Mouse (Mus musculus): ENCODE results near the gene Pecam1. TPM values are rescaled to one million over a fixed set of nuclear protein-coding genes. Genes with fewer than 3 reads are reported as not detected.
"Not testable (repeated sequence)": the region's sequence is repeated elsewhere in the genome, so short reads cannot be mapped to it uniquely, and the experiment has no call there.

Gene Pecam1
- total RNA-seq, 2 experiments from 2014 or later = 183 TPM

DNA sequence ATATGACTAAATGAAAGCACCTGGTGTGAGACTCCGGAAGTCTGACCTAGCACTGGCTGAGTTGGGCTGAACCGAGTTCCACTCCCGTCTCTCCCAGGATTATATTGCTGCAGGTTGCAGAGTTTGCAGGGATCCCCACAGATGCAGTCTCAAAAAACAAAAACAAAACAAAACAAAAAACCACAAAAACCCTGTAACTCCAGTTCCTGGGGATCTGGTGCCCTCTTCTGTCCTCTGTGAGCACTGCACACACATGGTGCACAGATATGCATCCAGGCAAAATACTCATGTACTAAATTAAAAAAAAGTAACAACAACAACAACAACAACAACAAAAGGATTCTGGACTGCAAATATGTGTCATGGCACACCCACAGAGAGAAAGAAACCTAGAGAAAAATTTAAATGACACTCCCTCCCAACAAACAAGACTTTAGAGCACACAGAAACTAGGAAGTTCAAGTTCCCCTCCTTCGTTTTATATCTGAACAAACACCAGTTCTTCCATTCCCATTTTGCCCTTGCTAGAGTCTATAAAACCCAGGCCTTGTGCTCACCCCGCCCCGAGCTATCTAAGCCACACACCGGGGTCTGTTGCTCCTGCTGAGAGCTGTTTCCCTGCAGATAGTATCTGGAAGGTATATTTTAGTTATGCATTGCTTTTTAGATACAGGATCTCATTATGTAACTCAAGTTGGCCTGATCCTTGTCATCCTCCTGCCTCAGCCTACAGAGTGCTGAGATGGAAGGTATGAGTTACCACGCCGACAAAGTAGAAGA is 20.0 kb upstream of the Pecam1 start:
- DNase-seq = peak; percentile 21

DNA sequence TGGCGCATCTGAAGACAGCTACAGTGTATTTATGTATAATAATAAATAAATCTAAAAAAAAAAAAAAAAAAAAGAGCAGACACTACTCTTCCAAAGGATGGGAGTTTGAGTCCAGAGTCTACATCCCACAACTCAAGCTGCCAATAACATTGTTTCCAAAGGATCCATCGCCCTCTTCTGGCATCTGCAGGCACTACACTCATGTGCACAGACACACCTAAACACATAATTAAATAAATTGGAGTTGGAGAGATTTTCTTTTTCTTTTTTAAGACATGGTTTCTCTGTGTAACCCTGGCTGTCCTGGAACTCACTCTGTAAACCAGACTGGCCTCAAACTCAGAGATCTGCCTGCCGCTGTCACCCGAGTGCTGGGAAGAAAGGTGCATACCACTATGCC is 17.1 kb upstream of the Pecam1 start:
- DNase-seq = no peak

GRCm38 (mm10) chr11:106766611-106767162 is 16.3 kb upstream of the Pecam1 start:
- DNase-seq = no peak

DNA sequence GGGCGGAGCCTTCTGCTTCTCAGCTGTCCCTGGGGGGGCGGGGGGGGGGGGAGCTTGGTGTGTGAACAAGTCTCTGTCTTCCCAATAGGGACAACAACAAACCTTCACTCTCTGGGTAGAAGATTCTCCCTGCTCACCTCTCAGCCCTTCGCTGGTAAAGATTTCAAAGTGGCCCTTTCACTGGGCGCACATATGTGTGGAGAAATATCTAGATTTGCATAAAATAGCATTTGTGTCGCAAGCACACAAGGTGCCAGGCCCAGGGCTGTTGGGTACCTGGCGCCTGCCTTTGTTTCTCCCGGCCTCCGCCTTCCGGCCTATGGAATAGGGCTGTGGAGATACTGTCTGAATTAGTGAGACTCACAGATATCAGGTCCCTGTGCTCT is 12.4 kb upstream of the Pecam1 start:
- DNase-seq = no peak

- peak; percentile 43 for DNase-seq
Observed at GRCm38 (mm10) chr11:106762139-106762799, 11.8 kb upstream of the Pecam1 start.

- no peak for DNase-seq
Observed at GRCm38 (mm10) chr11:106760511-106760910, 10.1 kb upstream of the Pecam1 start.

- DNase-seq = no peak
Observed at GRCm38 (mm10) chr11:106759028-106759427, 8.6 kb upstream of the Pecam1 start.

GRCm38 (mm10) chr11:106755583-106755982 is 5.2 kb upstream of the Pecam1 start:
- no peak for DNase-seq

DNA sequence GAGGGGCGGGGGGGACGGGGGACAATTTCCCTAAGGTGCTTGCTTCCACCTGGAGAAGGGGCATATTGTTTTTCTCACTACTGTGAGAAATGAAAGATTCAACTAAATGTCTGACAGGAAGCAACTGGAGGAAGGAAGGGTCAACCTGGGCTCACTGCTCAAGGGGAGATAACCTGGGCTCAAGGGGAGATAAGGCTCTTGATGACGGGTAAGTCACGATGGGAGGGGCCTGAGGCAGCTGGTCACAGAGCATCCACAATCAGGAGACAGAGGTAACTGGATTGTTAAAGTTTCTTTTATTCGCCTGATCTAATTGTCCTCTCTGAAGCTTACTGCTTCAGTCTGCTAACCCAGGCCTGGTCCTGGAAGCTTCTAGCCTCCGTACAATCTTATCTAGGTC is 2.9 kb upstream of the Pecam1 start:
- no peak for DNase-seq

DNA sequence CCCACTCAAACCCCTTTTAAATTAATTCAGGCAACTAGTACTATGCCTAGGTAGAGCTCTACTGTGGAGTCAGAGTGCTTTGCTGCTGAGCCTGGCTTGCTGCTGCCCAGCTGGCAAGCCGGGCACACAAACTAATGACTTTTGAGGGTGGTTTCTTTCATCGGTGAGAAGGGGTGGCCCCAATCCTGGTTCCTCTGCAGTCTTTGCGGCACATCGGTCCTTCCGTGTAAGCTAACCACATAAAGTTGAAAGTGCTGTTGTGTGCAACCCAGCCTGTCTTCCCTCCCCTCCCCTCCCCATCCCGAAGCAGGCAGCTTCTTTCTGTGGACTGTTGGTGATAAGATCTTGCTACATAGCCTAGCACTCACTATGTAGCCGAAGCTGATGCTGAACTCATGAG is 1.7 kb upstream of the Pecam1 start:
- no peak for DNase-seq

DNA sequence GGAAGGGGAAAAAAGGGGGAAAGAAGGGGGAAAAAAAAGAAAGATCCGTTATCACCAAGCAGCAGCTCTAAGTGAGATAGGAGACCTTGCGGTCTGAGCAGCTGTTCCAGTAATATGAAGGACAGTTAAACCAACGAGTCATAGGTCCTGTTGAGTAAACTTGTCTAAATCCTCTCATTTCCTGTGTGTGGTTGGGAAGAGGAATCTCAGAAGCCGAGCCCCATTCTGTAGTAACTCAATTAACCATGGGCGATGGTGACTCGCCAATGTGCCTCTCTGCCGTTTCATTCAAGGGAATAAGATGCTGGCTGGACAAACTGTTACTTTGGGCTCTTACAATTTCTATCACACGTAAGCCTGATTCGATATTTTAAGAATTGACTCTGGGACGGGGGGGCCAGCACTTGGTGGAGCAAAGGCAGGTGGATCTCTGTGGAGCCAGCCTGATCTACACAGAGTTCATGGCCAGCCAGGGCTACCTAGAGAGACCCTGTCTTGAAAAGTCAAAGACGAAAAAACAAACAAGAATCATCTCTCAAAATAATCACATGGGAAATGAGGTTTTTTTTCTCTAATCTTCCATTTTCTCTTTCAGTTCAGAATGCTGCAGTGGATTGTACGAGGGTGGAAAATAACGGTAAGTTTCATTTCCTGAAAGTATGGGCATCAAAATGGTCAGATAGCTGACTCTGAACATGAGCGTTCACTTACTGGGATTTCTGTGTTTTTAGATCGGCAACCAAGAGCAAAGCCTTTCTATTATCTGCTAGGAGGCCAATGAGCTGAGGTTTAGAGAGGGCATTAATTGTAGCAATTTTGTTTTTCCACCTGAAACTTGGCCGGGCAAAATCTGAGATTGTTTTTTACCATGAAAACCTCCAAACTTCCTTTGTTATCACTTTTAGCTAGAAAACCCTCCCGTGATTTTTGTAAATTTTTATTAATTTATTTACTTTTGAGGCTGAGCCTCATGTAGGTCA is 901 bp upstream of the Pecam1 start, which contains the start of gene Milr1:
Gene Milr1 (plus strand): TSS at position 188 of the 980 bp plus-strand sequence.
- no peak for DNase-seq

DNA sequence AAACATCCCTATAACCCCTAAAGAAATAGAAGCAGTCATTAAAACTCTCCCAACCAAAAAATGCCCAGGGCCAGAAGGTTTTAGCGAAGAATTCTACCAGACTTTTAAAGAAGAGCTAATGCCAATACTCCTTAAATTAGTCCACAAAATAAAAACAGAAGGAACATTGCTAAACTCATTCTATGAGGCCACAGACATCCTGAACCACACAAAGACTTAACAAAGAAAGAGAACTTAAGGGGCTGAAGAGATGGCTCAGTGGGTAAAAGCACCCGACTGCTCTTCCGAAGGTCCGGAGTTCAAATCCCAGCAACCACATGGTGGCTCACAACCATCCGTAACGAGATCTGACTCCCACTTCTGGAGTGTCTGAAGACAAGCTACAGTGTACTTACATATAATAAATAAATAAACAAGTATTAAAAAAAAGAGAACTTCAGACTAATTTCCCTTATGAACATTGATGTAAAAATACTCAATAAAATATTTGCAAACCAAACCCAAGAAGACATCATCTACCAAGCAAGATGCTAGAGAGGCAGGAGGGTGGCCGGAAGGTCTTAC is 789 bp downstream of the Pecam1 start:
- not testable (repeated sequence) for DNase-seq

DNA sequence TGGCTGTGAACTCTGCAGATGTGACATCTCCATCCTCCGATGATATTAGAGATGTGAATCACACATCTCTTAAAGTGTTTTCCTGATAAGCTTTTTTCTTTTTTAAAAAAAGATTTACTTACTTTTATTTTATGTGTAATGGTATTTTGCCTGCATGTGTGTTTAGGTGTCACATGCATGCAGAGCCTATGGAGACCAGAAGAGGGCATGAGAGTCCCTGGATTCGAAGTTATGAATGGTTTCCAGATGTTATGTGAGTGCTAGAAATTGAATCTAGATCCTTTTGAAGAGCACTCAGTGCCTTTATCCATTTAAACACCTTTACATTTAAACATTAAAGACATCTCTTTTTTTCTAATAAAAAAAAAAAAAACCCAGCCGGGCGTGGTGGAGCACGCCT is 5.5 kb downstream of the Pecam1 start:
- DNase-seq = no peak

DNA sequence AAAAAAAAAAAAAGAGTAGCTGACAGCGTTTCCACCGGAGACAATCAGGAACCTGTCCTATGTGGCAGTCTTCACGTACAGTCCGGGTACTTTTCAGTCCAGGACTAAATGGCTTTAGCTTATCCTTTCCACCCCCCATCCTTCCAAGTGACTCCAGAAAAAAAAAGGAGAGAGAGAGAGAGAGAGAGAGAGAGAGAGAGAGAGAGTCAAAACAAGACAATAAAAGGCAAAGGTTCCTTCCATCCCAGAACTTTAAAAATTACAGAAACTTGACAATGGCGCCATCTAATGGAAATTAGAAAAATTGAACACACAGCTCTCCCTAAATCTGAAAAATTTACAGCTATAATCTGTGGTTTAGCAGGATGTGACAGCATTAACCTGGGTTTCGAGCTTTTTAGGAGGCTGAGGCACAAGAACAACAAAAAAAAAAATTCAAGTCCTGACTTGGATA is 8.0 kb downstream of the Pecam1 start:
- DNase-seq = no peak

GRCm38 (mm10) chr11:106741826-106742225 is 8.6 kb downstream of the Pecam1 start:
- DNase-seq = no peak

- peak; percentile 24 for DNase-seq
Observed at GRCm38 (mm10) chr11:106741232-106741631, 9.2 kb downstream of the Pecam1 start.

- not testable (repeated sequence) for DNase-seq
Observed at GRCm38 (mm10) chr11:106740724-106741123, 9.7 kb downstream of the Pecam1 start.

DNA sequence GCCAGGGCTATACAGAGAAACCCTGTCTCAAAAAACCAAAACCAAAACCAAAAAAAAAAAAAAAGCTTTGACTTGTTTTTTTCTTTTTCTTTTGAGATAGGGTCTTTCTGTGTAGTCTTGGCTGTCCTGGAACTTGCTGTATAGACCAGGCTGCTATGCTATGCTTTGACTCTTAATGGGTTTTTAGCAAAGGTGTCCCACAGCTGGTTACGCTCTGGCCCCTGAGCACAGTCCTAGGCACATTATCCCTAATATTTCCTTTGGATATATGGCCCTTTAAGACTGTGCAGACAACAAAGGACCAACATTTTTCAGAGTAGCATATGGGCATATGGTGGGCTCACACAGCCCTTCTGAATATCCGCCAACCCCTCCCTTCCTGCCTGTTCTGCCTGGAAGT is 11.3 kb downstream of the Pecam1 start:
- DNase-seq = no peak

DNA sequence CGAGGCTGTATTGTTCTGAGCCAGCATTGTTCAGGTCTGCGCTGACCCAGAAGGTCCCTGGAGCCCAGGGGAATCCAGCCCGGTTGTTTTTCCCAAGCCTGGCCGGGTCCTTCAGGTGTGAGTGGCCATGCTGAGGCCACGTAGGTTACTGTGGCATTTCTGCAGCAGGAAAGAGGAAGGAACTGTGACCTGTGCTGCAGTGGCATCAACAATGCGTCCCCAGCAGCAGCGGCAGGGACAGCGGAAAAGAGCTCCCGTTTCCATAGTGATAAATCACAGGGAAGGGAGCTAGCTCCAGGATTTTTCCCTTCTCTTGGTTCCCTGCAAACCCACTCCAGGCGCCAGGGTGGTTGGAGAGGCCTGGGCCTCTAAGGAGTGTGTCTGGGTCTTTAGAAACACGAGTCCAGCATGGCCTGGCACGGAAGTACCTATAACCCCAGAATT is 13.2 kb downstream of the Pecam1 start:
- peak; percentile 45 for DNase-seq

DNA sequence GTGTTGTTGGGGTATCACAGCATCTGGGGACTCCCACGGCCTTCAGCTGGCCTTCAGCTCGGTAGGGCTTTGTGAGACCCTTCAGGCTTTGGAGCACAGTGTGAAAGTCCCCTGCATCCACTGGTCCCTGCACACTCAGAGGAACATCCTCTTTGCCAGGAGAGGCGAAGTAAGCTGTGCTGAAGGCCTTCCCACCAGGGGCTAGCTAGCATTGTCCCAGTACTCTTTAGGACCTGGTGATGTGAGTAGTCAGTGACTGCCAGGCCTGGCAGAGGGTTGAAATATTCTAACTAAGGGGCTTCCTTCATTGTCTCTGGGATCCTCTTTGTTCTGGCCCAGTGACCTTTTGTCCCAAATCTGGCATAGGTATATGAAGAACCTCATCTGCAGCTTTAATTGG is 13.8 kb downstream of the Pecam1 start:
- DNase-seq = no peak

GRCm38 (mm10) chr11:106730714-106731113 is 19.7 kb downstream of the Pecam1 start:
- DNase-seq = no peak

DNA sequence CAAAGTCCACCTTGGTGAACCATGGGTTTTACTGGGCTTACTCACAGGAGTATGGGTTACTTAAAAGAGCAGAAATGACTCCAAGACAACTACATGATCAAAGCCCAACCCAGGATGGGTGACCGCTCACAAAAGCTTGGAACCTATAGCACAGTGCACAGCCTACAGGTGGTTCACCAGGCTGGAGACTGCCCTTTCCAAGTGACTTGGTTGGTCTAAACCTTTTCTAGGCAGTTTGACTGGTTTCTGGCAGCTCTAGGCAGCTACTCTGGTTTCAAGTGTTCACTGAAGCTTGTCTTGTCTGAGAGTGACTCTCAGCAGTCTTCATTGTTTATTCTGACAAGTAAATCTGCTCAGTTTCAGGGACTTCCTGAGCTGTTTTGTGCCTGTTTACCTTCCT is 20.8 kb downstream of the Pecam1 start:
- no peak for DNase-seq
